Mouse (Mus musculus) myocyte (in vitro differentiated cells): ENCODE data around the gene Cntfr. TPM values are rescaled to one million over a fixed set of nuclear protein-coding genes. Genes with fewer than 3 reads are reported as not detected.

Source experiments
- H3K27me3 ChIP-seq: one replicate; pipeline ENCODE4 v1.6.1; 2011; ENCODE audit not compliant: control insufficient read depth, insufficient read depth, insufficient read length
- H3K36me3 ChIP-seq: one replicate; pipeline ENCODE4 v1.6.1; 2011; ENCODE audit not compliant: control insufficient read depth, insufficient read depth
- H3K4me2 ChIP-seq: one replicate; pipeline ENCODE4 v1.6.1; 2011; ENCODE audit warnings: low read depth, control low read depth
- H3K4me3 ChIP-seq: one replicate; pipeline ENCODE4 v1.5.1; 2011; ENCODE audit warnings: mild to moderate bottlenecking, control low read depth, moderate library complexity
- H3K79me2 ChIP-seq: one replicate; pipeline ENCODE4 v1.6.1; 2011; ENCODE audit not compliant: control insufficient read depth, insufficient read depth
- H3ac ChIP-seq: one replicate; pipeline ENCODE4 v1.6.1; 2011; ENCODE audit not compliant: control insufficient read depth, insufficient read length
- CEBPB ChIP-seq: IDR thresholded peaks from 2 replicates; pipeline ENCODE4 v1.6.1; 2011; ENCODE audit warnings: mild to moderate bottlenecking, moderate library complexity; ENCODE audit not compliant: poor library complexity, insufficient read depth, severe bottlenecking
- E2F4 ChIP-seq: IDR thresholded peaks from one replicate; pipeline ENCODE4 v1.6.1; 2011; ENCODE audit warnings: mild to moderate bottlenecking, control low read depth, moderate library complexity; ENCODE audit not compliant: insufficient read depth
- MAX ChIP-seq: IDR thresholded peaks from one replicate; pipeline ENCODE4 v1.6.1; 2011; ENCODE audit warnings: low read depth, mild to moderate bottlenecking, control low read depth
- MYOD1 ChIP-seq, 3 experiments: IDR thresholded peaks; one replicate each; pipeline ENCODE4 v1.6.1; 2011; ENCODE audit warnings: control low read depth in 2 of 3, low read depth in 2 of 3, mild to moderate bottlenecking in 2 of 3, moderate library complexity in 1 of 3; ENCODE audit not compliant: insufficient read length in 2 of 3, control insufficient read depth in 1 of 3
- MYOG ChIP-seq, 3 experiments: IDR thresholded peaks; one replicate each; pipeline ENCODE4 v1.6.1; 2011; ENCODE audit warnings: control low read depth in 2 of 3, low read depth in 2 of 3, mild to moderate bottlenecking in 2 of 3; ENCODE audit not compliant: insufficient read length in 2 of 3, control insufficient read depth in 1 of 3, insufficient read depth in 1 of 3
- POLR2A ChIP-seq: IDR thresholded peaks from one replicate; pipeline ENCODE4 v1.6.1; 2011; ENCODE audit warnings: low read depth, mild to moderate bottlenecking, control low read depth, moderate library complexity; ENCODE audit not compliant: insufficient read length
- POLR2AphosphoS2 ChIP-seq: IDR thresholded peaks from one replicate; pipeline ENCODE4 v1.6.1; 2011; ENCODE audit warnings: low read depth, control low read depth; ENCODE audit not compliant: insufficient read length
- REST ChIP-seq: IDR thresholded peaks from one replicate; pipeline ENCODE4 v1.6.1; 2011; ENCODE audit warnings: mild to moderate bottlenecking, control low read depth, moderate library complexity; ENCODE audit not compliant: insufficient read depth, insufficient read length
- SRF ChIP-seq: IDR thresholded peaks from one replicate; pipeline ENCODE4 v1.6.1; 2011; ENCODE audit warnings: low read depth; ENCODE audit not compliant: control insufficient read depth, insufficient read length
- TCF12 ChIP-seq: IDR thresholded peaks from one replicate; pipeline ENCODE4 v1.6.1; 2011; ENCODE audit warnings: mild to moderate bottlenecking, control low read depth; ENCODE audit not compliant: poor library complexity, insufficient read depth, severe bottlenecking
- TCF3 ChIP-seq: IDR thresholded peaks from one replicate; pipeline ENCODE4 v1.6.1; 2011; ENCODE audit warnings: low read depth, control low read depth; ENCODE audit not compliant: insufficient read length
- USF1 ChIP-seq: IDR thresholded peaks from one replicate; pipeline ENCODE4 v1.6.1; 2011; ENCODE audit warnings: low read depth, mild to moderate bottlenecking, control low read depth, moderate library complexity
- polyA plus RNA-seq: library from polyadenylated mRNA; unstranded; fragments of >200 nt; fragmentation: generic; extraction: Trizol; gene quantifications from one replicate; pipeline ENCODE4 v1.2.1, GENCODE M21; 2012; ENCODE audit warnings: missing spikeins

Cntfr gene
- polyA plus RNA-seq, 1 experiment: 0.06 TPM

DNA sequence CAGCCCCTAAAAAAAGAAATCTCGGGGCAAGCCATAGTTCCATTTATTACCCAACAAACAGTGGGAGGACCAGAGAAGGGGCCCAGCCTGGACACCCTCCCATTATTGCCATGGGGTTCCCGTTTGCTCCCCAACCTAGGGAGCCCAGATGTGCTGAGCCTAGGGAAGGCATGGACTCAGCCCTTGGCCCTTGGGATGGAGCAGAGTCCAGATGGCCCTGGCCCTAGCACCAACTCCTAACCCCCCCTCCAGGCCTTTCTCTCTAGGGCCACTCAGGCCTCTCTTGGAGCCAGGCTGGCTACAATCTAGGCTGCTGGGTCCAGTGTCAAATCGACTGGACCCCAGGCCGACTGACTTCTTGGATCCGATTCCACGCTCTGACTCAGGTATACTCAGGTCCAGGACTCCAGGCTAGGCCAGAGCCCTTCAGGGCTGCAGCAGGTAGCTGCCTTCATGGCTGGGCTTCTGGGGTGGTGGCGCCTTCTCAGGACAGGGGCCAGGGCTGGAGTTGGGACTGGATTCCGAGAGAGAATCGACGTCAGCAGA lies 58.6 kb downstream of the Cntfr start:
- TF ChIP-seq POLR2A: no peak
- no peak for TF ChIP-seq REST
- TF ChIP-seq TCF12: no peak
- no peak for TF ChIP-seq MYOD1 (IDR thresholded peaks at IDR 0.05; ENCODE audit: control insufficient read depth in 1 of 3, insufficient read length in 2 of 3, low read depth in 2 of 3)
- TF ChIP-seq TCF3: no peak
- no peak for TF ChIP-seq SRF
- no peak for TF ChIP-seq POLR2AphosphoS2
- no peak for TF ChIP-seq E2F4
- no peak overlapping the region for H3K4me3 ChIP-seq
- H3ac ChIP-seq: no peak overlapping the region
- H3K4me2 ChIP-seq: no peak overlapping the region
- H3K79me2 ChIP-seq: no peaks in the 10 kb centered on the region
- no peaks in the 10 kb centered on the region for H3K36me3 ChIP-seq
- H3K27me3 ChIP-seq: peaks cover 11% of the 10 kb centered on the region

DNA sequence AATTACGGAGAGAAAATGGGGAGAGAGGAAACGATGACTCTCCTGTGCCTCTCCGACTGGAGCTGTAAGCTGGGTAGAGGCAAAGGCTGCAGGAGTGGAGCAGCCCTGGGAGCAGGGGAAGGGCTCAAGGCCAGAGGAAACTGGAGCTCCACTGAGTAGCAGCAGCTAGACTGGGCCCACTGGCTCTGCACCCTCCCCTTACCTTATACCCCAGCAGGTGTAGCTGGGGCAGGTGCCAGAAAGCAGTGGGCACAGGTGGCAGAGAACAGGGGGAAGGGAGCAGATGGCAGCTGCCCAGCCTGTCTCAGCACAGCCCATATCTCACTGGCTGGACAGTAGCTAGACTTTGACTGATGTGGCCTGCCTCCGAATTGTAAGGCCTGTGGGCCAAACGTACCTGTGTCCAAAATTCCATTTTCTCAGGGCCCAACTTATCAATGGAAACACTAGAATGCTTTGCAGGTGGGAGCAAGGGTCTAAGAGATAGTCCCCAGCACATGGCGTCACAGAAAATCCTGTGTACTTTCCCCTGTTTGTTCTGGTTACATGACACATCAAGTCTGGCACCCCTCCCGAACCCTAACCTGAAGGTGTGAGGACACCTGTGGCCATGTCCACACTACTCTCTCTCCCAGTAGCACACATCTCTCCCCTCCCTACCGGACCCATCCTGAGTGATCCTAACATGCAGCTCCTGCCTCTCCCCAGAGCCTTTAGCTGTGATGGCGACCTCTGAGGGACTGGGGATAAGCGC lies 59.8 kb downstream of the Cntfr start:
- H3K4me2 ChIP-seq: peak overlapping the region; percentile 53
- no peak overlapping the region for H3ac ChIP-seq
- TF ChIP-seq MYOG (IDR thresholded peaks at IDR 0.05; ENCODE audit: control insufficient read depth in 1 of 3, insufficient read depth in 1 of 3, insufficient read length in 2 of 3, low read depth in 2 of 3) (peak in 1 of 3 experiments; percentile 50), SRF (no peak), MAX (no peak), POLR2AphosphoS2 (no peak), POLR2A (no peak), CEBPB (no peak), REST (no peak), E2F4 (no peak), TCF12 (no peak), USF1 (no peak), MYOD1 (IDR thresholded peaks at IDR 0.05; ENCODE audit: control insufficient read depth in 1 of 3, insufficient read length in 2 of 3, low read depth in 2 of 3) (peak in 2 of 3 experiments; percentile 35 to 78), TCF3 (no peak)
- peaks cover 17% of the 10 kb centered on the region for H3K27me3 ChIP-seq
- H3K79me2 ChIP-seq: no peaks in the 10 kb centered on the region
- no peak overlapping the region for H3K4me3 ChIP-seq
- no peaks in the 10 kb centered on the region for H3K36me3 ChIP-seq

DNA sequence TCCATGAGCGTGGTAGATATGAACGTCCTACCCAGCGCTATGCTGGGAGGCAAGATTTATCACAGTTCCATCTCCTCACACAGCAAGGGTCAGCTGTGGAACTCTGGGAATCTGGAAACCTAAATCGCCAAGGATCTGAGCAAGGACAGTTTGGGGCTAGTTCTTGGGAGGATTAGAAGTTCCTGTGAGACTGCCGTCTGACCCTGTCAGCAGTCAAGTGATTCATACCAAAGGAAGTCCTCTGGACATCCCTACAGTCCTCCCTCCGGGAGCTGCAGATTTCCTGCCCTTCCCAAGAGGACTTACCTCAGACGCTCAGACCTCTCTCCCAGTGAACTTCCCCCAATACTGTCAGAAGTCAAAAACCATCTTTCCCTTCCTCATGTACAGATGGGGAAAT lies 60.5 kb downstream of the Cntfr start:
- Histone ChIP-seq H3ac (no peak overlapping the region), H3K4me2 (peak overlapping the region; percentile 53), H3K36me3 (no peaks in the 10 kb centered on the region), H3K4me3 (no peak overlapping the region), H3K79me2 (no peaks in the 10 kb centered on the region), H3K27me3 (peaks cover 24% of the 10 kb centered on the region)
- no peak for TF ChIP-seq MAX

DNA sequence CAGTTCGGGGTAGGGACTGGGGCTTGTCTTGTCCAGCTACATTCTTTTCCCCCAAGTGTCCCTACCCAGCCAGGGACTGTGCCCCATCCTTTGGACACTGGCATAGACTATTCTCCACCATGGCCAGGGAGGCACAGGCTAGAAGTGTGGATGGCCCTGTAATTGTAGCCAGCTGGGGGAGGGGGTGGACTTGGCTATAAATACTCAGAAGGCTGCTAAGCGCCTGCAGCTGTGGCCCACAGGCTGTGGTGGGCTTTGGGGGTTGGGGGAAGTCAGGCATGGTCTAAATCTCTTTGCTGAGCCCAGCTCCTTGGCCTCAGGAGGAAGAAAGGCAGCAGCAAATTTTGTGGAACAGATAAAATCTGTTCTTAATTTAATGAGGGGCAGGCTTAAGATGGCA lies 61.0 kb downstream of the Cntfr start:
- H3K4me3 ChIP-seq: no peak overlapping the region
- TF ChIP-seq USF1 (no peak), MYOG (IDR thresholded peaks at IDR 0.05; ENCODE audit: control insufficient read depth in 1 of 3, insufficient read depth in 1 of 3, insufficient read length in 2 of 3, low read depth in 2 of 3) (peak in 2 of 3 experiments; percentile 9 to 56), MYOD1 (IDR thresholded peaks at IDR 0.05; ENCODE audit: control insufficient read depth in 1 of 3, insufficient read length in 2 of 3, low read depth in 2 of 3) (peak in 2 of 3 experiments; percentile 37 to 55)
- H3ac ChIP-seq: no peak overlapping the region
- H3K79me2 ChIP-seq: no peaks in the 10 kb centered on the region
- H3K4me2 ChIP-seq: peak overlapping the region; percentile 53
- peaks cover 29% of the 10 kb centered on the region for H3K27me3 ChIP-seq
- H3K36me3 ChIP-seq: no peaks in the 10 kb centered on the region

DNA sequence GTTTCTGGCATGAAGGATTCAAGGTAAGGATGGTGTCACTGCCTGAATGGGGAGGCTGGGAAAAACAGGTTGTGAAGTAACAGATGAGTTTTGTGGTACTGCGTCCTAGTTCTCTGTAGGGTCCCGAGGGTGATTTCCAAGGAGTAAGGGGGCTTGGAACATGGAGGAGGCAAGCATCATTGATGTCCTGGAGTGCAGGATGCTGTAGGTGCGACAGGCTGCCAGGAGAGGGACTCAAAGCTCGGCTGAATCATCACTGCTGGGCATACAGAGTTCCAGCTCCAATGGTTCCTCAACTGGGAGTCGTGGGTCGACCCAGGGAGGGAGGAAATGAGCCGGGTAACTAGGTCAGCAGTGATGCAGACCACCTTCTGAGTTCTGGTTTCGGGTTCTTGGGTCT lies 61.7 kb downstream of the Cntfr start:
- no peak overlapping the region for H3ac ChIP-seq
- H3K79me2 ChIP-seq: no peaks in the 10 kb centered on the region
- H3K27me3 ChIP-seq: peaks cover 29% of the 10 kb centered on the region
- H3K36me3 ChIP-seq: no peaks in the 10 kb centered on the region
- H3K4me3 ChIP-seq: no peak overlapping the region
- TF ChIP-seq REST (no peak), POLR2A (no peak), POLR2AphosphoS2 (no peak), TCF12 (no peak), E2F4 (no peak), MYOG (IDR thresholded peaks at IDR 0.05; ENCODE audit: control insufficient read depth in 1 of 3, insufficient read depth in 1 of 3, insufficient read length in 2 of 3, low read depth in 2 of 3) (no peak), MAX (no peak), MYOD1 (IDR thresholded peaks at IDR 0.05; ENCODE audit: control insufficient read depth in 1 of 3, insufficient read length in 2 of 3, low read depth in 2 of 3) (no peak), TCF3 (no peak), CEBPB (no peak), USF1 (no peak), SRF (no peak)
- peak overlapping the region; percentile 53 for H3K4me2 ChIP-seq
